Mouse (Mus musculus): ENCODE measurements around the gene Esf1. TPM values are rescaled to one million over a fixed set of nuclear protein-coding genes. Genes with fewer than 3 reads are reported as not detected.
"Not testable (repeated sequence)": the region's sequence is repeated elsewhere in the genome, so short reads cannot be mapped to it uniquely, and the experiment has no call there.

Gene Esf1
- polyA plus RNA-seq, 1 experiment from 2014 or later, result 33.9 TPM

DNA sequence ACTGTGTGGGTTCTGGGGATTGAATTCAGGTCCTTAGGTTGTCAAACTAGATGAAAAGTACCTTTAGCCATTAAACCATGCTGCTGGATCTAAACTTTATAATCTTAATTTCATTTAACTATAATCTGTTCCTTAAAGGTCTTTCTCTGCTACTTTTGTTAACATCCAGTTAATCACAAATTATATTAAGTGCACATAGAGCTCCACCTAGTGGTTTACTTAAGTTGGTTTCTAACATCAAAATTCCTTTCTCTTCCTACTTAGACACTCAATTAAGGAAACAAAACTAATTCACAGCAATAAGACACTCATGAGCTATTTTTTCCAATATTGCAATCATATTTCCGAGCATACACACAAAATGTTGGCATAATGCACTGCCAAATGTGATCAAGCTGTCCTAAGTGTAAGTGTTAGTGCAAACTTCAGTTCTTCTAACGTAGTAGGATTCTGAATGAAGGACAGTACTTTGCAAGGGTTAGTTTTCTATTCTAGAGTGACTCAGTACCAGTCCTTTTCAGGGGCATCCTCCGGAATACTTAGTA, 11.1 kb downstream of the Esf1 start:
- Histone ChIP-seq H3K4me2 (replicated peaks) (no peak overlapping the region), H3K4me1 (no peaks in the 10 kb centered on the region), H3K36me3 (peaks cover 42% of the 10 kb centered on the region), H3K9me3 (no peaks in the 10 kb centered on the region), H3K27ac (no peak overlapping the region), H3K9ac (no peak overlapping the region), H3K4me3 (no peak overlapping the region), H3K27me3 (no peaks in the 10 kb centered on the region)
- ATAC-seq (ENCODE audit: insufficient number of reproducible peaks, insufficient read depth, low FRiP score, low TSS enrichment), result no peak
- WGBS, result 78% methylated on average over 3 of the region's 3 CpGs

DNA sequence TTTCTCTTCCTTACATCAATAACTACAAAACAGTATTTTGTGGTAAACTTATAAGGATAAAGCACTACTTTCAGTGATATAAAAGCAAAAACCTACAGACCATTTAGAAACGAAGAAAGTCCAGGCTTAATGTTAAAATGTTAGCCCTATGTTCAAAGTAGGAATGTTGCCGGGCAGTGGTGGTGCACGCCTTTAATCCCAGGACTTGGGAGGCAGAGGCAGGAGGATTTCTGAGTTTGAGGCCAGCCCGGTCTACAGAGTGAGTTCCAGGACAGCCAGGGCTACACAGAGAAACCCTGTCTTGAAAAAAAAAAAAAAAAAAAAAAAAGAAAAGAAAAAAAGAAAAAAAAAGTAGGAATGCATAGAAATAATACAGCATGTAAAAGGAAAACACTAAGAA, 18.6 kb downstream of the Esf1 start, which contains the start of gene Gm17374:
Gene Gm17374, plus strand, starts transcription at position 301 of the 400 bp plus-strand sequence.
- not testable (repeated sequence) for H3K4me3 ChIP-seq; ATAC-seq (ENCODE audit: insufficient number of reproducible peaks, insufficient read depth, low FRiP score, low TSS enrichment); H3K9ac ChIP-seq; H3K27ac ChIP-seq; H3K27me3 ChIP-seq; H3K4me2 ChIP-seq (replicated peaks); H3K9me3 ChIP-seq; H3K4me1 ChIP-seq
- 93% methylated on average over 4 of the region's 4 CpGs for WGBS
- peaks cover 40% of the 10 kb centered on the region for H3K36me3 ChIP-seq

DNA sequence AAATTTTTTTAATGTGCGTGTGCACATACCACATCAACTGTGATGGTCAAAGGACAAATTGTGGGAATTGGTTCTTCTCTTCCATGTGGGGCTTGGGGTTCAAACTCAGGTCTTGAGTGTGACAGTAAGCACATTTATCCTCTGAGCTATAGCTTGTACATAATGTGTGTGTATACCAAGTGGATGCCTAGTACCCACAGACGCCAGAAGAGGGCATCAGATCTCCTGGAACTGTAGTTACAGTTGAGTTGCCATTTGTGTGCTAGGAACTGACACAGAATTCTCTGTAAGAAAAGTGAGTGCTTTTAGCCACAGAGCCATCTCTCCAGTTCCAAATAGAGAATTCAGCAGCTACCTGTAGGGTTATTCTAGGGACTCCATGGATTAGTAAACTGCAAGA, 44.8 kb downstream of the Esf1 start:
- no peaks in the 10 kb centered on the region for H3K4me1 ChIP-seq
- H3K27me3 ChIP-seq, result no peaks in the 10 kb centered on the region
- no peak overlapping the region for H3K27ac ChIP-seq
- no peak for ATAC-seq (ENCODE audit: insufficient number of reproducible peaks, insufficient read depth, low FRiP score, low TSS enrichment)
- 82% methylated on average over 2 of the region's 2 CpGs for WGBS
- H3K9me3 ChIP-seq, result no peaks in the 10 kb centered on the region
- H3K9ac ChIP-seq, result no peak overlapping the region
- peaks cover 69% of the 10 kb centered on the region for H3K36me3 ChIP-seq
- no peak overlapping the region for H3K4me2 ChIP-seq (replicated peaks)
- H3K4me3 ChIP-seq, result no peak overlapping the region

DNA sequence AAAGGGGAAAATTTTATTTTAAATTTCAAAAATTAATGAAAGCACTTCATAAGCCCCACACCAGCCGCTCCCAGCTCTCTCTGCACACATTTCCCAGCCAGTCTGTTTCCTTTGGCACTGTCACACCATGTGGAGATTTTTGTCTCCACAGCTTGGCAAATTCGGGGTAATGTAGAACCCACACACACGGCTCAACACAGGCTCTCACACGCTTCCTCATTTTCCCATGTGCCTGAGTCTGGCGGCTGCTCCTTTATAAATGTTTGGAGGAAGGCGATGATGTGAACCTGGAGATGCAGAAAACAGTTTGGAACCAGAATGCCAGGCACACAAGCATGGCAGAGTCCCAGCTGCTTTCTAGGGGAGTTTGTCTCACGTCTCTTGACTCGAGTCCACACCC, 56.5 kb downstream of the Esf1 start:
- WGBS, result 90% methylated on average over 8 of the region's 8 CpGs
- Histone ChIP-seq H3K4me1 (no peaks in the 10 kb centered on the region), H3K27me3 (no peaks in the 10 kb centered on the region), H3K4me3 (no peak overlapping the region), H3K9me3 (no peaks in the 10 kb centered on the region), H3K9ac (no peak overlapping the region), H3K4me2 (replicated peaks) (no peak overlapping the region), H3K36me3 (no peaks in the 10 kb centered on the region), H3K27ac (no peak overlapping the region)
- no peak for ATAC-seq (ENCODE audit: insufficient number of reproducible peaks, insufficient read depth, low FRiP score, low TSS enrichment)

DNA sequence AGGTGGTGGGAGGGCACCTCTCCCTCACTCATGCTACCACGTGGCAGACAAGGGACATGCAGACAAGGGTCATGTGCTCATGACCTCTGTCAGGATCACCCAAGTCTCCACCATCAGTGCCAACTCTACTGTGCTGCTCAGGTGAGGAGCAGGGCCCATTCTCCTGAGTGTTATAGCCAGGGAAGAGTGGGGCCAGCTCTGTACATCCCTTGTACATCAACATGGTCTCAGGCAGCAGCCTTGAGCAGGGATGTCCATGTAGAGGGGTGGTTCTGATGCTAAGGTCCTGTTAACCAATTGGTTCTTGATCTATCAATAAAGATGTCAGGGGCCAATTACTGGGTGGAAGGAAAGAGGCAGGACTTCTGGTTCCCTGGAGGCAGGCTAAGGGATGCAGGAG, 61.4 kb downstream of the Esf1 start:
- 43% methylated on average over 1 of the region's 1 CpGs for WGBS
- no peaks in the 10 kb centered on the region for H3K36me3 ChIP-seq
- H3K4me1 ChIP-seq, result no peaks in the 10 kb centered on the region
- no peak overlapping the region for H3K4me3 ChIP-seq
- no peaks in the 10 kb centered on the region for H3K9me3 ChIP-seq
- H3K27me3 ChIP-seq, result no peaks in the 10 kb centered on the region
- H3K9ac ChIP-seq, result no peak overlapping the region
- ATAC-seq (ENCODE audit: insufficient number of reproducible peaks, insufficient read depth, low FRiP score, low TSS enrichment), result no peak
- no peak overlapping the region for H3K4me2 ChIP-seq (replicated peaks)
- no peak overlapping the region for H3K27ac ChIP-seq

DNA sequence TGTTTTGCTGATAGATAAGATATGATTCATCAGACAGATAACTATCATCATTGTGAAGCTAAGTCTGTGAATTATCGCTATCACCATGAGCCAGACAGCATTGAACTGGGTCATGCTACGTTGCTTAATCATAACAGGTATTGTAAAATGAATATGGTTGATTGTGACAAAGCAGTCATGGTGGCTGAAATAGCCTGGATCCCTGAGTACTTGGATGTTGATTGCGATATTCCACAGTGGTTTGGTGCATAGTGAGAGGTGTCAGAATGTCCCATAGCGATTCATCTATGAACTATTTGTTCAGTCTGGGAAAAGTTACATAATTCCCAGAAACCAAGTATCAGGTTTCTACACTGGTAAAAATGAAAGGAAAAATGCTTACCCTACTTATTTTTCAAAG, 62.7 kb downstream of the Esf1 start:
- Histone ChIP-seq H3K27ac (no peak overlapping the region), H3K9ac (no peak overlapping the region), H3K27me3 (no peaks in the 10 kb centered on the region), H3K4me3 (no peak overlapping the region), H3K36me3 (no peaks in the 10 kb centered on the region), H3K9me3 (no peaks in the 10 kb centered on the region), H3K4me2 (replicated peaks) (no peak overlapping the region), H3K4me1 (no peaks in the 10 kb centered on the region)
- WGBS, result 86% methylated on average over 4 of the region's 4 CpGs
- no peak for ATAC-seq (ENCODE audit: insufficient number of reproducible peaks, insufficient read depth, low FRiP score, low TSS enrichment)

DNA sequence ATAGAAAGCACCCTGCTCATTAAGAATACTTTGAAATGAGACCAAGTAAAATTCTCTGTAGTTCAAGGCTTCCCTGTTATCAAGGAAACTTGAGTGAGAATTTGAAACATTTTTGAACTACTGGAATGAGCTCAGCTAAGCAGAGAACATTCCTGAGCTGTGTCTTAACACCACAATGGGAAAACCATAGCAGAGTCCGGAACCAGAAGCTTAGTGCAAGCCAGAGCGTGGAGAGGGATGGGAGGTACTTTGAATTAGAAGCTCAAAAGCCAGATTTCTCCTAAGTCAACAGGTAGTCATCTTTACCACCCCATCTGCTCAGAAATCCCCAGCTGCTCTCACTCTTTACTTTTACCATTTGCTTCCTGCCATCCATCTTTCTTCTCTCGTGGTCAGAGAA, 65.4 kb downstream of the Esf1 start:
- Histone ChIP-seq H3K27me3 (no peaks in the 10 kb centered on the region), H3K4me1 (no peaks in the 10 kb centered on the region), H3K27ac (no peak overlapping the region), H3K9me3 (no peaks in the 10 kb centered on the region), H3K4me3 (no peak overlapping the region), H3K4me2 (replicated peaks) (no peak overlapping the region), H3K36me3 (no peaks in the 10 kb centered on the region), H3K9ac (no peak overlapping the region)
- WGBS, result 74% methylated on average over 3 of the region's 3 CpGs
- no peak for ATAC-seq (ENCODE audit: insufficient number of reproducible peaks, insufficient read depth, low FRiP score, low TSS enrichment)

DNA sequence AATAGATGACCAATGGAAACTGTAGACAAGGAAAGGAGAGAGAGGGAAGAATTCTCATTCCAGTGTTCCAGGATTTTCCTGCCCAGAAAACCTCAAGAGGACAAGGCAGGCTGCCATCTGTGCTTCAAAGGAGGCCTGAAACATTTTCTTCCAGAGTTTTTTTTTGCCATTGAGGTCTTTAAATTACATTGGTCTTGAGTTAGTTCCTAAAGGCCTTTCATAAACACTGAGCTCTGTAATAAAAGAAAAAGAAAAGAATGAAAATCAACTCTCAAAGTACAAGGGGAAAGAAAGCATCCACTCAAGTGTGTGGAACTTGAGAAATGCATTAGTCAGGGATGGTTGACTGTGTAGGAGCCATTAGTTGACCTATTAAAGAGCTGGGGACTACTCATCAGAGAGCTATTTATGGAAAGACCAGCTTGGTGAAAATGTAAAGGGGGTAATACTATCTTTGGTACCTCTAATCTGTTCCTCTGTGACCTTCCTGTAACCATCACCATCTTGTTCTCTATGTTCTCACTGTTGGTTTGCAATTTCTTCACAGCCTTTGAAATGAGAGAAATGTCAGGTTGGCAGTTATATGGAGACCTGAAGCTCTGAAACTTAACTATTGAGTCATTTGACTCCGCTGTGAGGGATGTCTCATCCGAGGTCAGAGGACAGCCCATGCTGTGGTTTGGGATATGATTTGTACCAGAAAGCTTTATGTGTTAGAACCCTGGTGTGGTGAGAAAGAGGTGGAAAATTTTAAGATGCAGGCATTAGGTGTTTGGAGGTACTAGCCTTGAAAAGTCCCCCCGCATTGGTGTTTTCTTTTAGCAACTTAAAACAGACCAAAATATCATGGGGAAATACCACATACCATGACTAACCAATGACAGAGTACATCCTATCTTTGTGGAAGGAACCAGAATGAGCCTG, 69.6 kb downstream of the Esf1 start:
- H3K4me3 ChIP-seq, result no peak overlapping the region
- ATAC-seq (ENCODE audit: insufficient number of reproducible peaks, insufficient read depth, low FRiP score, low TSS enrichment), result no peak
- H3K9ac ChIP-seq, result no peak overlapping the region
- 81% methylated on average over 3 of the region's 3 CpGs for WGBS
- no peak overlapping the region for H3K27ac ChIP-seq
- H3K9me3 ChIP-seq, result no peaks in the 10 kb centered on the region
- H3K4me2 ChIP-seq (replicated peaks), result no peak overlapping the region
- no peaks in the 10 kb centered on the region for H3K27me3 ChIP-seq
- no peaks in the 10 kb centered on the region for H3K4me1 ChIP-seq
- H3K36me3 ChIP-seq, result no peaks in the 10 kb centered on the region

DNA sequence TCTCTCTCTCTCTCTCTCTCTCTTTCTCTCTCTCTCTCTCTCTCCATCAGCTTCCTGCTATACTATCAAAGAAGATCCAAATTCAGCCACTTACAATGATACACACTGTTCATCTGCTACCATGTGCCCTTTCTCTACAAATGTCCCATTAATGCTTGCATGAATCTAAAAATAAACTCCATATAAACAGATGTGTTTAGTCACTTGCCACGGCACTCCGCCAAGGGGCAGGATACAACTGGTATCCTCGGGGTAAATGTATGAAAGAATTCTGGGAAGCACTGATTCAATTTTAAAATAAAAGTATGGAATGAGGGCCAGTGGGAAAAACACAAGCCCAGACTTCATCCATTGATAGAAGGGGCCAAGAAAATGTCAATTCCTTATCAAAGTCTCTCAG, 70.4 kb downstream of the Esf1 start:
- Histone ChIP-seq H3K9ac (no peak overlapping the region), H3K4me3 (no peak overlapping the region), H3K4me2 (replicated peaks) (no peak overlapping the region), H3K9me3 (no peaks in the 10 kb centered on the region), H3K27ac (no peak overlapping the region), H3K4me1 (no peaks in the 10 kb centered on the region), H3K36me3 (no peaks in the 10 kb centered on the region), H3K27me3 (no peaks in the 10 kb centered on the region)
- WGBS, result 86% methylated on average over 3 of the region's 3 CpGs
- no peak for ATAC-seq (ENCODE audit: insufficient number of reproducible peaks, insufficient read depth, low FRiP score, low TSS enrichment)

DNA sequence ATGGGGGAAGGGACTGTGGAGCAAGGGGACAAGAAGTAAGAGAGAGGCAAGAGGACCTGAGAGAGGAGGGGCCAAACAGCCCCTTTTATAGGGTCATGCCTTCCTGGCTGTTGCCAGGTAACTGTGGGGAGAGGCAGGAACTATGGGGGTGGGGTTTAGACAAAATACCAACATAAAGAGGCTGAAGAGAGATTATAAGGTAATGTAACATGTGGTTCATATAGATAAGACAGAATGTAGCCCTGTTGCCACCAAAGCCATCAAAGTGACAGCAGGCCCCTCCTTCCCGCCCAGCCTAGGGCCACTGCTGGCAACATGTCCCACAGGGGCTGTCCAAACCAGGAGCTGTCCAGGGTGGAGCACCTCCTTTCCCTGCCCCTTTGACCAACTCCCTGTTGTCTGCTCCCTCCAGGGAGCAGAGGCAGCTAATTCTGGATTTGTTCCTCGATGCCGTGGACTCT, 73.2 kb downstream of the Esf1 start:
- H3K27me3 ChIP-seq, result no peaks in the 10 kb centered on the region
- 70% methylated on average over 3 of the region's 3 CpGs for WGBS
- no peaks in the 10 kb centered on the region for H3K9me3 ChIP-seq
- H3K36me3 ChIP-seq, result no peaks in the 10 kb centered on the region
- no peaks in the 10 kb centered on the region for H3K4me1 ChIP-seq
- H3K4me3 ChIP-seq, result no peak overlapping the region
- ATAC-seq (ENCODE audit: insufficient number of reproducible peaks, insufficient read depth, low FRiP score, low TSS enrichment), result no peak
- no peak overlapping the region for H3K9ac ChIP-seq
- no peak overlapping the region for H3K27ac ChIP-seq
- no peak overlapping the region for H3K4me2 ChIP-seq (replicated peaks)

DNA sequence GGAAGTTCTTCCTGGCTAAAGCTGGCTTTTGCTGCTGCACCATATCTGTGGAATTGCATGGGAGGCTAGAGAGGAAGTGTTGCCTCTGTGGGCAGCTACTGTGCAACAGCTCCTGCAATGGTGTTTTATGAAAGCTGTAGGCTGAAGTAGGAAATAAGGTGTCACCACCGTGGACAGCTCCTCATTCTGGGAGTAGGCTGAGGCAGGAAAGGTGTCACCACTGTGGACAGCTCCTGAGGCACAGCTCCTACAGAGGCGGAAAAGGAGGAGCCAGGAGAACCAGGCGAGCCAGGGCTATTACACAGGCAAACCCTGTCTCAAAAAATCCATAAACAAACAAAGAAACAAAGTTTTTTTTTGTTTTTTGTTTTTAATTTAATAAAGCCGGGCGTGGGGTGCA, 74.3 kb downstream of the Esf1 start:
- H3K9me3 ChIP-seq, result no peaks in the 10 kb centered on the region
- no peak overlapping the region for H3K4me2 ChIP-seq (replicated peaks)
- WGBS, result 84% methylated on average over 5 of the region's 5 CpGs
- no peaks in the 10 kb centered on the region for H3K27me3 ChIP-seq
- H3K4me1 ChIP-seq, result no peaks in the 10 kb centered on the region
- no peak overlapping the region for H3K27ac ChIP-seq
- ATAC-seq (ENCODE audit: insufficient number of reproducible peaks, insufficient read depth, low FRiP score, low TSS enrichment), result no peak
- H3K4me3 ChIP-seq, result no peak overlapping the region
- H3K36me3 ChIP-seq, result no peaks in the 10 kb centered on the region
- no peak overlapping the region for H3K9ac ChIP-seq

DNA sequence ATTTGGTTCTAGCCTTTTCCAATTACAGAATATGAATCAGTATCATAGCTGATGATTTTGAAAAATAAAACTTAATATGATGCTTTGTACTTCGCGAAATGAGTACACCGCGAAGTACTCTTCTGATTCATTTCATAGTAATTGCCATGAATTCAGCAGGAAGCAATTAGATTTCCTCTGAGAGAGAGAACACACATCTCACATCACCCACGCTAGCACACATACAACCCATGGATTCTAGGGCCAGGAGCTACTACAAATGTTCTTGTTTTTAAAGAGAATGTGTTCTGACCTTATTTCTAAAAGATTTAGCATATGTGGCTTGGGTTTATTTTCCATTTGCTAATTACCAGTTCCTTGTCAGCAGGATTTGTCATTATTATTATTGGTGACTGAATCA, 76.9 kb downstream of the Esf1 start:
- H3K4me2 ChIP-seq (replicated peaks), result no peak overlapping the region
- no peaks in the 10 kb centered on the region for H3K4me1 ChIP-seq

More for the DNA sequence above, 76.9 kb downstream of the Esf1 start:
- no peak overlapping the region for H3K27ac ChIP-seq
- no peaks in the 10 kb centered on the region for H3K9me3 ChIP-seq
- WGBS, result 89% methylated on average over 5 of the region's 5 CpGs
- no peaks in the 10 kb centered on the region for H3K36me3 ChIP-seq
- ATAC-seq (ENCODE audit: insufficient number of reproducible peaks, insufficient read depth, low FRiP score, low TSS enrichment), result no peak
- no peak overlapping the region for H3K9ac ChIP-seq
- no peaks in the 10 kb centered on the region for H3K27me3 ChIP-seq
- no peak overlapping the region for H3K4me3 ChIP-seq

Data from embryonic facial prominence, embryonic 12.5 days (tissue).